Mouse (Mus musculus) hindbrain, embryonic 10.5 days (tissue): ENCODE measurements around the gene Ffar2. TPM values are rescaled to one million over a fixed set of nuclear protein-coding genes. Genes with fewer than 3 reads are reported as not detected.

Experiments used
- DNase-seq: peaks from one replicate; pipeline ENCODE4 v3.0.0-alpha.2; 2017; ENCODE audit warnings: low spot score
- H3K27ac ChIP-seq: fragments of 300-500 bp; sonication (generic); 2 replicates; pipeline ENCODE4 v1.5.1; 2016; ENCODE audit warnings: mild to moderate bottlenecking, moderate library complexity
- H3K27me3 ChIP-seq: fragments of 300-500 bp; sonication (generic); 2 replicates; pipeline ENCODE4 v1.6.1; 2016; ENCODE audit warnings: mild to moderate bottlenecking; ENCODE audit not compliant: poor library complexity, insufficient read depth, severe bottlenecking
- H3K36me3 ChIP-seq: fragments of 300-500 bp; sonication (generic); 2 replicates; pipeline ENCODE4 v1.6.1; 2016; ENCODE audit warnings: mild to moderate bottlenecking, moderate library complexity
- H3K4me1 ChIP-seq: fragments of 300-500 bp; sonication (generic); replicated peaks from 2 replicates; pipeline ENCODE4 v1.6.1; 2016; ENCODE audit warnings: mild to moderate bottlenecking
- H3K4me3 ChIP-seq: fragments of 300-500 bp; sonication (generic); 2 replicates; pipeline ENCODE4 v1.5.1; 2016; ENCODE audit warnings: mild to moderate bottlenecking, moderate library complexity
- H3K9me3 ChIP-seq: fragments of 300-500 bp; sonication (generic); 2 replicates; pipeline ENCODE4 v1.6.1; 2016; ENCODE audit warnings: mild to moderate bottlenecking, moderate library complexity
- WGBS: fragments of 180-500 bp; shearing (Covaris S2); methylation state at CpG from one replicate; pipeline ENCODE4 v1.1.7; 2016; 5-methylcytosine and 5-hydroxymethylcytosine counted together
- polyA plus RNA-seq: library from polyadenylated mRNA; unstranded; fragments of >200 nt; fragmentation: Nextera tagmentation; extraction: Ambion mirVana; gene quantifications from 2 replicates; pipeline ENCODE4 v1.2.1, GENCODE M21; 2016

Gene Ffar2
- polyA plus RNA-seq, result not detected in 2 replicates

GRCm38 (mm10) chr7:30823675-30824074 lies at the start of gene Ffar2:
Ffar2 (minus strand) TSS chr7:30823775.
- 91% methylated on average over 18 of the region's 18 CpGs for WGBS
- Histone ChIP-seq H3K27ac (no peak within 1 kb of the TSS), H3K4me1 (no peaks in the 10 kb centered on the region), H3K27me3 (no peaks in the 10 kb centered on the region), H3K4me3 (no peak within 1 kb of the TSS), H3K9me3 (no peaks in the 10 kb centered on the region), H3K36me3 (no peaks in the 10 kb centered on the region)
- no peak for DNase-seq

GRCm38 (mm10) chr7:30873083-30873482 lies 49.5 kb upstream of the Ffar2 start:
- Histone ChIP-seq H3K4me3 (0 out of 2 replicates have a peak overlapping the region, but pooled peaks have one; percentile 23), H3K27ac (no peak overlapping the region), H3K27me3 (peaks cover 7% of the 10 kb centered on the region), H3K36me3 (no peaks in the 10 kb centered on the region), H3K4me1 (no peaks in the 10 kb centered on the region), H3K9me3 (no peaks in the 10 kb centered on the region)
- 23% methylated on average over 15 of the region's 15 CpGs for WGBS
- DNase-seq, result peak; percentile 73

- no peaks in the 10 kb centered on the region for H3K27me3 ChIP-seq
- no peak overlapping the region for H3K27ac ChIP-seq
- peaks cover 18% of the 10 kb centered on the region; the same call in 1 of the 2 replicates for H3K4me1 ChIP-seq
- no peaks in the 10 kb centered on the region for H3K9me3 ChIP-seq
- no peaks in the 10 kb centered on the region for H3K36me3 ChIP-seq
- no peak overlapping the region for H3K4me3 ChIP-seq
- 74% methylated on average over 8 of the region's 8 CpGs for WGBS
- no peak for DNase-seq
These were observed 39.8 kb upstream of the Ffar2 start for GRCm38 (mm10) chr7:30863386-30863785.

- WGBS, result 86% methylated on average over 12 of the region's 12 CpGs
- H3K27me3 ChIP-seq, result no peaks in the 10 kb centered on the region
- H3K36me3 ChIP-seq, result no peaks in the 10 kb centered on the region
- DNase-seq, result no peak
- peaks cover 11% of the 10 kb centered on the region; the same call in 1 of the 2 replicates for H3K4me1 ChIP-seq
- H3K9me3 ChIP-seq, result no peaks in the 10 kb centered on the region
- no peak within 1 kb of the TSS for H3K4me3 ChIP-seq
- H3K27ac ChIP-seq, result no peak within 1 kb of the TSS
These were observed 37.9 kb upstream of the Ffar2 start, which contains the start of gene Ffar1 for GRCm38 (mm10) chr7:30861464-30861863. Ffar1 (minus strand) TSS chr7:30861564.

GRCm38 (mm10) chr7:30859635-30860402 lies 36.2 kb upstream of the Ffar2 start:
- Histone ChIP-seq H3K27me3 (no peaks in the 10 kb centered on the region), H3K9me3 (no peaks in the 10 kb centered on the region), H3K27ac (no peak overlapping the region; the same call in 1 of the 2 replicates), H3K4me1 (peaks cover 11% of the 10 kb centered on the region; the same call in 1 of the 2 replicates), H3K36me3 (no peaks in the 10 kb centered on the region), H3K4me3 (peak overlapping the region; percentile 44)
- peak; percentile 74 for DNase-seq
- WGBS, result 14% methylated on average over 14 of the region's 16 CpGs

- Histone ChIP-seq H3K36me3 (no peaks in the 10 kb centered on the region), H3K9me3 (no peaks in the 10 kb centered on the region), H3K4me1 (peaks cover 11% of the 10 kb centered on the region; the same call in 1 of the 2 replicates), H3K27ac (no peak overlapping the region), H3K4me3 (no peak overlapping the region), H3K27me3 (no peaks in the 10 kb centered on the region)
- peak; percentile 69 for DNase-seq
These were observed 35.7 kb upstream of the Ffar2 start for GRCm38 (mm10) chr7:30859290-30859634.

GRCm38 (mm10) chr7:30857746-30858145 lies 34.2 kb upstream of the Ffar2 start:
- H3K27ac ChIP-seq, result no peak overlapping the region
- no peaks in the 10 kb centered on the region for H3K9me3 ChIP-seq
- H3K4me1 ChIP-seq, result peaks cover 11% of the 10 kb centered on the region; the same call in 1 of the 2 replicates
- no peaks in the 10 kb centered on the region for H3K36me3 ChIP-seq
- no peaks in the 10 kb centered on the region for H3K27me3 ChIP-seq
- no peak for DNase-seq
- H3K4me3 ChIP-seq, result no peak overlapping the region
- 81% methylated on average over 1 of the region's 1 CpGs for WGBS

- H3K4me1 ChIP-seq, result peaks cover 11% of the 10 kb centered on the region; the same call in 1 of the 2 replicates
- H3K36me3 ChIP-seq, result no peaks in the 10 kb centered on the region
- no peaks in the 10 kb centered on the region for H3K27me3 ChIP-seq
- no peaks in the 10 kb centered on the region for H3K9me3 ChIP-seq
- 85% methylated on average over 6 of the region's 6 CpGs for WGBS
- H3K4me3 ChIP-seq, result no peak within 1 kb of the TSS
- DNase-seq, result no peak
- H3K27ac ChIP-seq, result no peak within 1 kb of the TSS
These were observed 32.5 kb upstream of the Ffar2 start, which contains the start of gene Ffar3 for GRCm38 (mm10) chr7:30856078-30856477. Ffar3 (minus strand) TSS chr7:30856178.

GRCm38 (mm10) chr7:30851421-30851820 lies 27.8 kb upstream of the Ffar2 start:
- WGBS, result 89% methylated on average over 1 of the region's 1 CpGs
- no peak overlapping the region for H3K4me3 ChIP-seq
- no peaks in the 10 kb centered on the region for H3K4me1 ChIP-seq
- H3K27me3 ChIP-seq, result no peaks in the 10 kb centered on the region
- no peaks in the 10 kb centered on the region for H3K9me3 ChIP-seq
- DNase-seq, result no peak
- H3K36me3 ChIP-seq, result no peaks in the 10 kb centered on the region
- H3K27ac ChIP-seq, result no peak overlapping the region

GRCm38 (mm10) chr7:30847934-30848333 lies 24.4 kb upstream of the Ffar2 start:
- no peaks in the 10 kb centered on the region for H3K36me3 ChIP-seq
- H3K4me3 ChIP-seq, result no peak overlapping the region
- H3K27ac ChIP-seq, result no peak overlapping the region
- WGBS, result 82% methylated on average over 6 of the region's 6 CpGs
- no peaks in the 10 kb centered on the region for H3K27me3 ChIP-seq
- no peaks in the 10 kb centered on the region for H3K9me3 ChIP-seq
- H3K4me1 ChIP-seq, result no peaks in the 10 kb centered on the region
- DNase-seq, result no peak

- Histone ChIP-seq H3K36me3 (no peaks in the 10 kb centered on the region), H3K4me1 (no peaks in the 10 kb centered on the region), H3K9me3 (no peaks in the 10 kb centered on the region), H3K4me3 (no peak overlapping the region), H3K27ac (no peak overlapping the region), H3K27me3 (no peaks in the 10 kb centered on the region)
- 83% methylated on average over 5 of the region's 5 CpGs for WGBS
- no peak for DNase-seq
These were observed 23.8 kb upstream of the Ffar2 start for GRCm38 (mm10) chr7:30847386-30847785.

- 86% methylated on average over 2 of the region's 2 CpGs for WGBS
- Histone ChIP-seq H3K4me1 (no peaks in the 10 kb centered on the region), H3K36me3 (no peaks in the 10 kb centered on the region), H3K27ac (no peak overlapping the region), H3K9me3 (no peaks in the 10 kb centered on the region), H3K4me3 (no peak overlapping the region), H3K27me3 (no peaks in the 10 kb centered on the region)
- no peak for DNase-seq
These were observed 23.0 kb upstream of the Ffar2 start for GRCm38 (mm10) chr7:30846505-30847053.

- 48% methylated on average over 7 of the region's 7 CpGs for WGBS
- Histone ChIP-seq H3K36me3 (no peaks in the 10 kb centered on the region), H3K27me3 (no peaks in the 10 kb centered on the region), H3K4me1 (no peaks in the 10 kb centered on the region), H3K4me3 (no peak overlapping the region), H3K9me3 (no peaks in the 10 kb centered on the region), H3K27ac (no peak overlapping the region)
- no peak for DNase-seq
These were observed 21.2 kb upstream of the Ffar2 start for GRCm38 (mm10) chr7:30844676-30845297.
